Mouse (Mus musculus): ENCODE data around the gene Padi1. TPM values are rescaled to one million over a fixed set of nuclear protein-coding genes. Genes with fewer than 3 reads are reported as not detected.

Gene Padi1
- polyA plus RNA-seq, 1 experiment from 2014 or later, result 0.07 TPM

- no peak within 1 kb of the TSS for H3K27ac ChIP-seq (ENCODE audit: low read length)
- H3K9ac ChIP-seq (ENCODE audit: low read length), result no peak within 1 kb of the TSS
- no peak within 1 kb of the TSS for H3K4me3 ChIP-seq (ENCODE audit: low read length)
- H3K4me1 ChIP-seq (ENCODE audit: control insufficient read depth, insufficient read depth, low read length), result peaks cover 27% of the 10 kb centered on the region
- no peaks in the 10 kb centered on the region for H3K9me3 ChIP-seq (replicated peaks; ENCODE audit: control insufficient read depth, low read length)
- no peak within 1 kb of the TSS for H3K4me2 ChIP-seq (ENCODE audit: low read depth, low read length)
- ATAC-seq (replicated peaks; ENCODE audit: extremely low read depth, insufficient read depth, low FRiP score), result no peak
- 0 out of 2 replicates have a peak, but pooled peaks cover 2% of the 10 kb centered on the region for H3K27me3 ChIP-seq (ENCODE audit: control insufficient read depth, insufficient read depth, low read length)
- H3K36me3 ChIP-seq (ENCODE audit: control insufficient read depth, insufficient read depth), result no peaks in the 10 kb centered on the region
- 85% methylated on average over 14 of the region's 16 CpGs for WGBS
Measured at GRCm38 (mm10) chr4:140810458-140811260, 34.9 kb downstream of the Padi1 start, which contains the start of gene Padi3. Gene Padi3, minus strand, starts transcription at chr4:140810648.

GRCm38 (mm10) chr4:140809118-140809517, 36.5 kb downstream of the Padi1 start:
- Histone ChIP-seq H3K4me1 (ENCODE audit: control insufficient read depth, insufficient read depth, low read length) (peaks cover 22% of the 10 kb centered on the region), H3K27me3 (ENCODE audit: control insufficient read depth, insufficient read depth, low read length) (0 out of 2 replicates have a peak, but pooled peaks cover 2% of the 10 kb centered on the region), H3K9ac (ENCODE audit: low read length) (no peak overlapping the region), H3K4me2 (ENCODE audit: low read depth, low read length) (no peak overlapping the region), H3K9me3 (replicated peaks; ENCODE audit: control insufficient read depth, low read length) (no peaks in the 10 kb centered on the region), H3K36me3 (ENCODE audit: control insufficient read depth, insufficient read depth) (no peaks in the 10 kb centered on the region), H3K4me3 (ENCODE audit: low read length) (no peak overlapping the region), H3K27ac (ENCODE audit: low read length) (no peak overlapping the region)
- WGBS, result 30% methylated on average over 8 of the region's 8 CpGs
- ATAC-seq (replicated peaks; ENCODE audit: extremely low read depth, insufficient read depth, low FRiP score), result peak; percentile 50; the same call in 1 of the 2 replicates

- Histone ChIP-seq H3K36me3 (ENCODE audit: control insufficient read depth, insufficient read depth) (no peaks in the 10 kb centered on the region), H3K9ac (ENCODE audit: low read length) (no peak overlapping the region), H3K4me2 (ENCODE audit: low read depth, low read length) (no peak overlapping the region), H3K4me1 (ENCODE audit: control insufficient read depth, insufficient read depth, low read length) (peaks cover 3% of the 10 kb centered on the region; the same call in 1 of the 2 replicates), H3K27me3 (ENCODE audit: control insufficient read depth, insufficient read depth, low read length) (0 out of 2 replicates have a peak, but pooled peaks cover 2% of the 10 kb centered on the region), H3K9me3 (replicated peaks; ENCODE audit: control insufficient read depth, low read length) (no peaks in the 10 kb centered on the region), H3K27ac (ENCODE audit: low read length) (no peak overlapping the region), H3K4me3 (ENCODE audit: low read length) (no peak overlapping the region)
- ATAC-seq (replicated peaks; ENCODE audit: extremely low read depth, insufficient read depth, low FRiP score), result no peak
- 58% methylated on average over 9 of the region's 9 CpGs for WGBS
Measured at GRCm38 (mm10) chr4:140804601-140805000, 41.0 kb downstream of the Padi1 start.

GRCm38 (mm10) chr4:140801364-140801763, 44.2 kb downstream of the Padi1 start:
- no peak for ATAC-seq (replicated peaks; ENCODE audit: extremely low read depth, insufficient read depth, low FRiP score)
- Histone ChIP-seq H3K36me3 (ENCODE audit: control insufficient read depth, insufficient read depth) (no peaks in the 10 kb centered on the region), H3K27me3 (ENCODE audit: control insufficient read depth, insufficient read depth, low read length) (no peaks in the 10 kb centered on the region), H3K4me2 (ENCODE audit: low read depth, low read length) (no peak overlapping the region), H3K4me1 (ENCODE audit: control insufficient read depth, insufficient read depth, low read length) (peaks cover 3% of the 10 kb centered on the region; the same call in 1 of the 2 replicates), H3K27ac (ENCODE audit: low read length) (no peak overlapping the region), H3K4me3 (ENCODE audit: low read length) (no peak overlapping the region), H3K9ac (ENCODE audit: low read length) (no peak overlapping the region), H3K9me3 (replicated peaks; ENCODE audit: control insufficient read depth, low read length) (no peaks in the 10 kb centered on the region)
- 84% methylated on average over 3 of the region's 3 CpGs for WGBS

- Histone ChIP-seq H3K9me3 (replicated peaks; ENCODE audit: control insufficient read depth, low read length) (no peaks in the 10 kb centered on the region), H3K4me3 (ENCODE audit: low read length) (no peak overlapping the region), H3K27me3 (ENCODE audit: control insufficient read depth, insufficient read depth, low read length) (no peaks in the 10 kb centered on the region), H3K36me3 (ENCODE audit: control insufficient read depth, insufficient read depth) (no peaks in the 10 kb centered on the region), H3K27ac (ENCODE audit: low read length) (no peak overlapping the region), H3K4me1 (ENCODE audit: control insufficient read depth, insufficient read depth, low read length) (no peaks in the 10 kb centered on the region), H3K4me2 (ENCODE audit: low read depth, low read length) (no peak overlapping the region), H3K9ac (ENCODE audit: low read length) (no peak overlapping the region)
- WGBS, result 81% methylated on average over 3 of the region's 3 CpGs
- no peak for ATAC-seq (replicated peaks; ENCODE audit: extremely low read depth, insufficient read depth, low FRiP score)
Measured at GRCm38 (mm10) chr4:140796786-140797185, 48.8 kb downstream of the Padi1 start.

- Histone ChIP-seq H3K27ac (ENCODE audit: low read length) (no peak overlapping the region), H3K27me3 (ENCODE audit: control insufficient read depth, insufficient read depth, low read length) (no peaks in the 10 kb centered on the region), H3K9me3 (replicated peaks; ENCODE audit: control insufficient read depth, low read length) (no peaks in the 10 kb centered on the region), H3K4me3 (ENCODE audit: low read length) (no peak overlapping the region), H3K9ac (ENCODE audit: low read length) (no peak overlapping the region), H3K36me3 (ENCODE audit: control insufficient read depth, insufficient read depth) (no peaks in the 10 kb centered on the region), H3K4me2 (ENCODE audit: low read depth, low read length) (no peak overlapping the region), H3K4me1 (ENCODE audit: control insufficient read depth, insufficient read depth, low read length) (peaks cover 3% of the 10 kb centered on the region; the same call in 1 of the 2 replicates)
- no peak for ATAC-seq (replicated peaks; ENCODE audit: extremely low read depth, insufficient read depth, low FRiP score)
- 75% methylated on average over 9 of the region's 9 CpGs for WGBS
Measured at GRCm38 (mm10) chr4:140794678-140795077, 50.9 kb downstream of the Padi1 start.

GRCm38 (mm10) chr4:140793795-140794194, 51.8 kb downstream of the Padi1 start:
- Histone ChIP-seq H3K4me1 (ENCODE audit: control insufficient read depth, insufficient read depth, low read length) (peaks cover 3% of the 10 kb centered on the region; the same call in 1 of the 2 replicates), H3K4me3 (ENCODE audit: low read length) (no peak overlapping the region), H3K27ac (ENCODE audit: low read length) (no peak overlapping the region), H3K9ac (ENCODE audit: low read length) (no peak overlapping the region), H3K36me3 (ENCODE audit: control insufficient read depth, insufficient read depth) (no peaks in the 10 kb centered on the region), H3K9me3 (replicated peaks; ENCODE audit: control insufficient read depth, low read length) (no peaks in the 10 kb centered on the region), H3K27me3 (ENCODE audit: control insufficient read depth, insufficient read depth, low read length) (no peaks in the 10 kb centered on the region), H3K4me2 (ENCODE audit: low read depth, low read length) (no peak overlapping the region)
- WGBS, result 58% methylated on average over 9 of the region's 9 CpGs
- no peak for ATAC-seq (replicated peaks; ENCODE audit: extremely low read depth, insufficient read depth, low FRiP score)

GRCm38 (mm10) chr4:140792584-140792983, 53.0 kb downstream of the Padi1 start:
- no peak overlapping the region for H3K9ac ChIP-seq (ENCODE audit: low read length)
- no peak overlapping the region for H3K4me3 ChIP-seq (ENCODE audit: low read length)
- H3K4me1 ChIP-seq (ENCODE audit: control insufficient read depth, insufficient read depth, low read length), result peaks cover 3% of the 10 kb centered on the region; the same call in 1 of the 2 replicates
- no peaks in the 10 kb centered on the region for H3K36me3 ChIP-seq (ENCODE audit: control insufficient read depth, insufficient read depth)
- 82% methylated on average over 7 of the region's 7 CpGs for WGBS
- H3K27me3 ChIP-seq (ENCODE audit: control insufficient read depth, insufficient read depth, low read length), result no peaks in the 10 kb centered on the region
- H3K9me3 ChIP-seq (replicated peaks; ENCODE audit: control insufficient read depth, low read length), result no peaks in the 10 kb centered on the region
- ATAC-seq (replicated peaks; ENCODE audit: extremely low read depth, insufficient read depth, low FRiP score), result no peak
- H3K27ac ChIP-seq (ENCODE audit: low read length), result no peak overlapping the region
- no peak overlapping the region for H3K4me2 ChIP-seq (ENCODE audit: low read depth, low read length)

- no peaks in the 10 kb centered on the region for H3K36me3 ChIP-seq (ENCODE audit: control insufficient read depth, insufficient read depth)
- ATAC-seq (replicated peaks; ENCODE audit: extremely low read depth, insufficient read depth, low FRiP score), result no peak
- no peak overlapping the region for H3K27ac ChIP-seq (ENCODE audit: low read length)
- H3K9ac ChIP-seq (ENCODE audit: low read length), result no peak overlapping the region
- H3K9me3 ChIP-seq (replicated peaks; ENCODE audit: control insufficient read depth, low read length), result peaks cover 4% of the 10 kb centered on the region
- no peak overlapping the region for H3K4me2 ChIP-seq (ENCODE audit: low read depth, low read length)
- peaks cover 3% of the 10 kb centered on the region; the same call in 1 of the 2 replicates for H3K4me1 ChIP-seq (ENCODE audit: control insufficient read depth, insufficient read depth, low read length)
- H3K4me3 ChIP-seq (ENCODE audit: low read length), result no peak overlapping the region
- no peaks in the 10 kb centered on the region for H3K27me3 ChIP-seq (ENCODE audit: control insufficient read depth, insufficient read depth, low read length)
- WGBS, result 82% methylated on average over 16 of the region's 16 CpGs
Measured at GRCm38 (mm10) chr4:140791071-140791470, 54.5 kb downstream of the Padi1 start.
